Mouse (Mus musculus): ENCODE data around the gene Wdr24. TPM values are rescaled to one million over a fixed set of nuclear protein-coding genes. Genes with fewer than 3 reads are reported as not detected.
A peak's percentile ranks its signal among the peaks of the same experiment; 100 is the strongest.

Gene Wdr24
- polyA plus RNA-seq, 1 experiment from 2014 or later = 27.4 TPM

- DNase-seq (ENCODE audit: low spot score, missing footprints) (no peak), ATAC-seq (ENCODE audit: low FRiP score) (no peak)
- Histone ChIP-seq H3K4me3 (ENCODE audit: low read depth, low read length) (no peak overlapping the region), H3K27ac (ENCODE audit: low read depth, low read length) (no peak overlapping the region), H3K36me3 (ENCODE audit: control insufficient read depth, insufficient read depth, low read length) (peaks cover 25% of the 10 kb centered on the region), H3K27me3 (ENCODE audit: control insufficient read depth, insufficient read depth, low read length) (no peaks in the 10 kb centered on the region; the same call in 1 of the 2 replicates), H3K9ac (ENCODE audit: low read length) (no peak overlapping the region), H3K4me1 (ENCODE audit: control insufficient read depth, insufficient read depth, low read length) (peaks cover 39% of the 10 kb centered on the region), H3K4me2 (peak overlapping the region; percentile 52; the same call in 1 of the 2 replicates), H3K9me3 (ENCODE audit: control insufficient read depth, low read length) (no peaks in the 10 kb centered on the region)
- WGBS = 40% methylated on average over 3 of the region's 3 CpGs
Observed at GRCm38 (mm10) chr17:25837533-25837932, 14.1 kb downstream of the Wdr24 start.

GRCm38 (mm10) chr17:25838904-25839303 lies 15.5 kb downstream of the Wdr24 start:
- no peak overlapping the region for H3K27ac ChIP-seq (ENCODE audit: low read depth, low read length)
- H3K4me3 ChIP-seq (ENCODE audit: low read depth, low read length) = no peak overlapping the region
- H3K4me2 ChIP-seq = no peak overlapping the region
- no peak overlapping the region for H3K9ac ChIP-seq (ENCODE audit: low read length)
- H3K36me3 ChIP-seq (ENCODE audit: control insufficient read depth, insufficient read depth, low read length) = peaks cover 25% of the 10 kb centered on the region
- peaks cover 43% of the 10 kb centered on the region for H3K4me1 ChIP-seq (ENCODE audit: control insufficient read depth, insufficient read depth, low read length)
- DNase-seq (ENCODE audit: low spot score, missing footprints) = no peak
- no peaks in the 10 kb centered on the region; the same call in 1 of the 2 replicates for H3K27me3 ChIP-seq (ENCODE audit: control insufficient read depth, insufficient read depth, low read length)
- no peak for ATAC-seq (ENCODE audit: low FRiP score)
- no peaks in the 10 kb centered on the region for H3K9me3 ChIP-seq (ENCODE audit: control insufficient read depth, low read length)
- WGBS = 88% methylated on average over 4 of the region's 4 CpGs

DNA sequence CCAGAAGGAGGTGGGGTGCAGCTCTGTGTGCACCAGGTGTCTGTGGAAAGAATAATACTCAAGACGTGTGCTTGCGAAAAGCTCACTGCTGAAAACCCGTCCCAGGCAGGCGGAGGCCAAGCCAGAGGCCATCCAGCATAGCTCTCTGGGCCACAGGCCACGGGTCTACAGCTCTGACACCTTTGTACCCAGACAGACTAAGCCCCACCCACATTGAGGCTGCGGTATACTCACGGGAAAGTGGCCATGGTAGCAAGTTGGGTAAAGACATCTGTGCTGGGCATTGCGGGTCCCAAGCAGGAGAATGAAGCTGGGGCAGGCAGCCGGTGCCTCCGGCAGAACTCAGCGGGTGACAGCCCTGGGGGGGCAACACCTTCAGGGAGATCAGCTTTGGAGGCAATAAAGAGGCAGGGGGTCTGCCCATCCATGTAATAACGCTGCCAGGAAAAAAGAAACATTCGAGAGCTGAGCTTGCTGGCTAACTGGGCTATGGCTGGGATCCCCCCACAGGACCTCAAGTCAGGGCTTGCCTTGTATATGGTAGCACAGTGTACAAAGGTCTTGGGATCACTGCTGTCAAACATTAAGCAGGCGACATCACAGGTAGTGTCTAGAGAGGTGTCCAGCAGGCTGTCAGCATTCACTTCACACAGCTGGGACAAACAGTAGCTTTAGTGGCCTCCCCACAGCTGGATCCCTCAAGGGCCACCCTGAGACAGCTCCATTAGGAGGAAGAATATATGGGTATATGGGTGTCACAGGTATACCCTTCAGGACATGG lies 16.2 kb downstream of the Wdr24 start:
- WGBS = 89% methylated on average over 14 of the region's 14 CpGs
- H3K27ac ChIP-seq (ENCODE audit: low read depth, low read length) = no peak overlapping the region

DNA sequence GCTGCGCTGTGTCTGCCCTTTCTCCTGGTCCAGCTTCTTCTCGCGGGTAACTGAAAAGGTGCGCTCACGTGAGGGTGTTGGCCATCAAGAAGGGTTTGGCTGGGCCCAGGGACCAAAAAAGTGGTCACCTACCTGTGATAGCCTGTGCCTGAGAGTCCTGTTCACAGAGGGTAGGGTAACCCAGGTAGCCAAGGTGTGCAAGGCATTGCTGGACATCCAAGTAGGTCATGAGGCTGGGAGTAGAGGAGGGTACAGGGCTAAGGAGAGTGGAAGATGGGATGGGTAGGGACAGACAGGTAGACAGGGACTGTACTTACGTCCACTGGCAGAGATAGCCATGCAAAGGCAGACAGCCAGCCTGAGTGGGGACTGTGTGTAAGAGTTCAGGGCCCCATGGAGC lies 17.1 kb downstream of the Wdr24 start:
- Histone ChIP-seq H3K4me1 (ENCODE audit: control insufficient read depth, insufficient read depth, low read length) (peaks cover 30% of the 10 kb centered on the region), H3K27me3 (ENCODE audit: control insufficient read depth, insufficient read depth, low read length) (no peaks in the 10 kb centered on the region), H3K4me3 (ENCODE audit: low read depth, low read length) (no peak overlapping the region), H3K9me3 (ENCODE audit: control insufficient read depth, low read length) (no peaks in the 10 kb centered on the region), H3K4me2 (no peak overlapping the region), H3K9ac (ENCODE audit: low read length) (no peak overlapping the region), H3K27ac (ENCODE audit: low read depth, low read length) (no peak overlapping the region), H3K36me3 (ENCODE audit: control insufficient read depth, insufficient read depth, low read length) (peaks cover 27% of the 10 kb centered on the region)
- WGBS = 92% methylated on average over 6 of the region's 6 CpGs
- DNase-seq (ENCODE audit: low spot score, missing footprints) = no peak
- ATAC-seq (ENCODE audit: low FRiP score) = no peak

More for the DNA sequence above, 16.2 kb downstream of the Wdr24 start:
- no peak overlapping the region for H3K4me2 ChIP-seq
- no peak overlapping the region for H3K4me3 ChIP-seq (ENCODE audit: low read depth, low read length)
- no peaks in the 10 kb centered on the region for H3K9me3 ChIP-seq (ENCODE audit: control insufficient read depth, low read length)
- H3K36me3 ChIP-seq (ENCODE audit: control insufficient read depth, insufficient read depth, low read length) = peaks cover 25% of the 10 kb centered on the region
- H3K9ac ChIP-seq (ENCODE audit: low read length) = no peak overlapping the region
- H3K27me3 ChIP-seq (ENCODE audit: control insufficient read depth, insufficient read depth, low read length) = no peaks in the 10 kb centered on the region; the same call in 1 of the 2 replicates
- peaks cover 36% of the 10 kb centered on the region for H3K4me1 ChIP-seq (ENCODE audit: control insufficient read depth, insufficient read depth, low read length)
- DNase-seq (ENCODE audit: low spot score, missing footprints) (no peak), ATAC-seq (ENCODE audit: low FRiP score) (no peak)

DNA sequence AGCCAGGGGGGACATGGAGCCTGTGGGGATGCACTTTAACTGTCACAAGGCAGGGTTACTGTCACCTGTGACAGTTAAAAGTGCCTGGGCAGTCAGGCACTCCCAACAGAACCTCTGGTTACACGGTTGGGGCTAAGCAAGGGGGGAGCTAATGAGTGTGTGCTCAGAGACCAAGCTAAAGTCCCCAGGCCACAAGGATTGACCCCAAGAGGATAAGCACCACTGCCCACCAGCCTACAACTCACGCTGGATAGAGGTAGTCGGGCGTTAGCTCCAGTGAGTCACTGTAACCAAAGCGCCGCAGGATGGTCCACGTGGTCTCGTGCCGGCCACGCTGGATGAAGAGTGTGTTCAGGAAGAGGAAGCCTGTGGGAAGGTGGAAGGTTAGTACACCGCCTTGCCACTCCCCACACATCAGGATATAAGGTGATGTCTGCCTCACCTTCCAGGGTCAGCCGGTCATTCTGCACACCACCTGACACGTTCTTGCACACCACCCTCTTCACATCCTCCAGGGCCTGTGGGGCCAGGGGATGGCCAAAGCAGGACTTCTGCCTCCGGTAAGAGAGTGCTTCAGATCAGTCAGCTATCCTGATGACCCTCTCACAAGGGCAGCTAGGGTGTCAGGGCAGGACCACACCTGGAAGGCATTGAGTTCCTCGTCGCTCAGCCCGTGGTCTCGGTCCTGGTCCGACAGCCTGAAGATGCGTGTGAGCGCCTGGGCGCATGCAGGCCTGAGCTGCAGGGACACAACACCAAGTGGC lies 17.9 kb downstream of the Wdr24 start, which contains the start of gene Gm20683:
Gene Gm20683, minus strand, starts transcription at position 647 of the 764 bp plus-strand sequence.
- Histone ChIP-seq H3K4me2 (no peak within 1 kb of the TSS), H3K9ac (ENCODE audit: low read length) (no peak within 1 kb of the TSS), H3K27ac (ENCODE audit: low read depth, low read length) (no peak within 1 kb of the TSS), H3K4me3 (ENCODE audit: low read depth, low read length) (no peak within 1 kb of the TSS), H3K4me1 (ENCODE audit: control insufficient read depth, insufficient read depth, low read length) (peaks cover 24% of the 10 kb centered on the region), H3K27me3 (ENCODE audit: control insufficient read depth, insufficient read depth, low read length) (no peaks in the 10 kb centered on the region), H3K9me3 (ENCODE audit: control insufficient read depth, low read length) (no peaks in the 10 kb centered on the region), H3K36me3 (ENCODE audit: control insufficient read depth, insufficient read depth, low read length) (peaks cover 27% of the 10 kb centered on the region)
- ATAC-seq (ENCODE audit: low FRiP score) (no peak), DNase-seq (ENCODE audit: low spot score, missing footprints) (no peak)
- 95% methylated on average over 22 of the region's 22 CpGs for WGBS

GRCm38 (mm10) chr17:25842509-25842908 lies 19.1 kb downstream of the Wdr24 start:
- Histone ChIP-seq H3K9me3 (ENCODE audit: control insufficient read depth, low read length) (no peaks in the 10 kb centered on the region), H3K27ac (ENCODE audit: low read depth, low read length) (no peak overlapping the region), H3K9ac (ENCODE audit: low read length) (no peak overlapping the region), H3K27me3 (ENCODE audit: control insufficient read depth, insufficient read depth, low read length) (no peaks in the 10 kb centered on the region), H3K4me2 (no peak overlapping the region), H3K4me1 (ENCODE audit: control insufficient read depth, insufficient read depth, low read length) (peaks cover 12% of the 10 kb centered on the region), H3K36me3 (ENCODE audit: control insufficient read depth, insufficient read depth, low read length) (peaks cover 27% of the 10 kb centered on the region), H3K4me3 (ENCODE audit: low read depth, low read length) (no peak overlapping the region)
- WGBS = 85% methylated on average over 3 of the region's 3 CpGs
- no peak for ATAC-seq (ENCODE audit: low FRiP score)
- DNase-seq (ENCODE audit: low spot score, missing footprints) = no peak

- H3K4me2 ChIP-seq = peak overlapping the region; percentile 94
- H3K4me1 ChIP-seq (ENCODE audit: control insufficient read depth, insufficient read depth, low read length) = peaks cover 8% of the 10 kb centered on the region
- peaks cover 27% of the 10 kb centered on the region for H3K36me3 ChIP-seq (ENCODE audit: control insufficient read depth, insufficient read depth, low read length)
- DNase-seq (ENCODE audit: low spot score, missing footprints) = no peak
- H3K27me3 ChIP-seq (ENCODE audit: control insufficient read depth, insufficient read depth, low read length) = no peaks in the 10 kb centered on the region
- ATAC-seq (ENCODE audit: low FRiP score) = no peak
- peak overlapping the region; percentile 89; the same call in 1 of the 2 replicates for H3K9ac ChIP-seq (ENCODE audit: low read length)
- no peaks in the 10 kb centered on the region for H3K9me3 ChIP-seq (ENCODE audit: control insufficient read depth, low read length)
- peak overlapping the region; percentile 90; the same call in 1 of the 2 replicates for H3K4me3 ChIP-seq (ENCODE audit: low read depth, low read length)
- WGBS = 97% methylated on average over 4 of the region's 4 CpGs
- H3K27ac ChIP-seq (ENCODE audit: low read depth, low read length) = no peak overlapping the region
Observed at GRCm38 (mm10) chr17:25843122-25843521, 19.7 kb downstream of the Wdr24 start.

DNA sequence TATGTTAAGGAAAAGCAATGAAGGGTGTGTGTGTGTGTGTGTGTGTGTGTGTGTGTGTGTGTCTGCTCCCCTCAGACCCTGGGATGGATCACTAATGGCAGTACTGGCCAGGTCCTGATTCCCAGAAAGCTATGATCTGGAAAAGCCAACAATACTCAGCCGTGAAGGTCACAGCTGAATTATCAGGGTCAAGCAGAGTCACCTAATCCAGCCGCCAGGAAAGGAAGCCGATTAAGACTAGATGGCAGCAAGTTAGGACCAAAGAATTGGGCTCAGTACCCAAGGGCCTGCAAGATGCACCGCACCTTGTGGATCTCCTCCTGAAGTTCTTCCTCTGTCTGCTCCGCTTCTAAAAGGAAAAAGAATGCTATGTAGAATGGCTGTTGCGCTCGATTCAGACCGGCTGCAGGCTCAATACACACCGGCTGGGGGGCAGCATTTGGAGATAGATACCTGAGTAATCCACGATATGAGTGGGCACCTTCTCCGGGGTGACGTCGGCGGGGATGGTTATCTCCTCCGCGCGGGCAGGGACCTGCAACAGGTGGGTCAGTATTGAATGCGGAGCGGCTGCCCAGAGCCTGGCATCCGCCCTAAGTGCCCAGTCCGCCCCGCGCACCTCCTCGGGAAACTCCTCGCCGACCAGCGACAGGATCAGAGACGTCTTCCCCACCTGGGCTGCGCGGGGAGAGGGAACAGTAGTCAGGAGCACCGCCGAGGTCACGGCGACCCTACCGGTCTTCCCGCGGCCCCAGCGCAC lies 20.4 kb downstream of the Wdr24 start:
- peak overlapping the region; percentile 89 for H3K9ac ChIP-seq (ENCODE audit: low read length)
- ATAC-seq (ENCODE audit: low FRiP score) (peak; percentile 45; the same call in 1 of the 2 replicates), DNase-seq (ENCODE audit: low spot score, missing footprints) (no peak)
- H3K36me3 ChIP-seq (ENCODE audit: control insufficient read depth, insufficient read depth, low read length) = peaks cover 26% of the 10 kb centered on the region
- H3K4me3 ChIP-seq (ENCODE audit: low read depth, low read length) = peak overlapping the region; percentile 90
- no peaks in the 10 kb centered on the region for H3K27me3 ChIP-seq (ENCODE audit: control insufficient read depth, insufficient read depth, low read length)
- H3K27ac ChIP-seq (ENCODE audit: low read depth, low read length) = no peak overlapping the region; the same call in 1 of the 2 replicates
- H3K9me3 ChIP-seq (ENCODE audit: control insufficient read depth, low read length) = no peaks in the 10 kb centered on the region
- H3K4me2 ChIP-seq = peak overlapping the region; percentile 94
- 5% methylated on average over 33 of the region's 38 CpGs for WGBS
- H3K4me1 ChIP-seq (ENCODE audit: control insufficient read depth, insufficient read depth, low read length) = peaks cover 8% of the 10 kb centered on the region

Data from midbrain, embryonic 11.5 days (tissue).